ENCODE assay signal across 9 mouse cellular contexts in genomic region chr2:4299593-4299992, GRCm38 (mm10).
DNase-seq lines count a peak whose midpoint lies in the region; ATAC-seq and TF ChIP-seq lines count a peak whose summit lies in the region.
"Had no signal": no experiment of that assay in that cellular context is flagged by ENCODE, and none has a peak within 500 bp of the region (broad histone marks: within the 10 kb centered on the region; RNA-seq: fewer than 3 reads in every experiment).

No protein-coding gene starts in this region.

- no peak for TF ChIP-seq CTCF in C2C12 (IDR thresholded peaks at IDR 0.05; ENCODE audit: control insufficient read depth, insufficient read depth, insufficient read length)
- TF ChIP-seq CTCF in embryonic fibroblast, embryonic 13.5 days (IDR thresholded peaks at IDR 0.05; ENCODE audit: borderline replicate concordance, insufficient read depth, low read length), result no peak

- H3K4me3 ChIP-seq in heart, embryonic 14.5 days (ENCODE audit: control insufficient read depth in 1 of 2, insufficient read depth in 1 of 2, low read depth in 1 of 2, low read length in 2 of 2), result no peak overlapping the region
- no peak overlapping the region for H3K4me3 ChIP-seq in C2C12 (ENCODE audit: insufficient read depth, poor library complexity, severe bottlenecking)
- H3K4me3 ChIP-seq in embryonic fibroblast, embryonic 13.5 days (ENCODE audit: insufficient read depth, low read length), result 0 out of 2 replicates have a peak overlapping the region, but pooled peaks have one; percentile 1
- no peak overlapping the region for H3K4me3 ChIP-seq in midbrain, embryonic 11.5 days (ENCODE audit: low read depth, low read length)

- H3K9ac ChIP-seq in heart, embryonic 14.5 days (ENCODE audit: low read length), result peak overlapping the region; percentile 36; the same call in 1 of the 2 replicates
- no peak overlapping the region for H3K9ac ChIP-seq in midbrain, embryonic 11.5 days (ENCODE audit: low read length)

- DNase-seq in heart, postnatal 25 days (ENCODE audit: low spot score), result no peak
- DNase-seq in midbrain, embryonic 11.5 days (ENCODE audit: low spot score, missing footprints), result peak; percentile 87
- no peak for DNase-seq in right cerebral cortex, postnatal 36 days (ENCODE audit: low spot score in 2 of 2)
- no peak for DNase-seq in frontal cortex, postnatal 14 days (ENCODE audit: low spot score in 2 of 2)
- DNase-seq in right cerebral cortex, adult 18-20 months, result no peak
- DNase-seq: cerebellum, adult 11-12 months had no signal

- intact Hi-C loops in heart, postnatal 25 days (cut with DNase I), result no loop called here

- H3K9me3 ChIP-seq in heart, embryonic 14.5 days (ENCODE audit: control insufficient read depth, low read length), result no peaks in the 10 kb centered on the region
- H3K9me3 ChIP-seq in midbrain, embryonic 11.5 days (ENCODE audit: control insufficient read depth, low read length), result no peaks in the 10 kb centered on the region

- H3K27ac ChIP-seq in heart, embryonic 14.5 days (replicated peaks in 1 of 2; ENCODE audit: control insufficient read depth in 1 of 2, insufficient read depth in 1 of 2, low read depth in 2 of 2, low read length in 2 of 2), result peak overlapping the region; percentile 86 to 91
- peak overlapping the region; percentile 92 for H3K27ac ChIP-seq in embryonic fibroblast, embryonic 13.5 days (ENCODE audit: insufficient read depth, low read length)
- H3K27ac ChIP-seq in midbrain, embryonic 11.5 days (ENCODE audit: low read depth, low read length), result no peak overlapping the region

- H3ac ChIP-seq in C2C12 (ENCODE audit: control insufficient read depth, insufficient read length, low read depth), result peak overlapping the region; percentile 27

- peak overlapping the region; percentile 77 for H3K4me2 ChIP-seq in heart, embryonic 14.5 days (ENCODE audit: low read length)
- no peak overlapping the region for H3K4me2 ChIP-seq in midbrain, embryonic 11.5 days

- no peaks in the 10 kb centered on the region for H3K27me3 ChIP-seq in heart, embryonic 14.5 days (ENCODE audit: control insufficient read depth, insufficient read depth, low read length)
- no peaks in the 10 kb centered on the region for H3K27me3 ChIP-seq in C2C12 (ENCODE audit: control insufficient read depth, insufficient read depth, insufficient read length)
- no peaks in the 10 kb centered on the region for H3K27me3 ChIP-seq in midbrain, embryonic 11.5 days (ENCODE audit: control insufficient read depth, insufficient read depth, low read length)

- H3K4me1 ChIP-seq in heart, embryonic 14.5 days (ENCODE audit: control insufficient read depth in 2 of 2, insufficient read depth in 2 of 2, low read length in 2 of 2), result peaks cover 23 to 30% of the 10 kb centered on the region in 2 experiments
- H3K4me1 ChIP-seq in embryonic fibroblast, embryonic 13.5 days (ENCODE audit: control insufficient read depth, insufficient read depth, low read length), result peaks cover 17% of the 10 kb centered on the region
- peaks cover 20% of the 10 kb centered on the region for H3K4me1 ChIP-seq in midbrain, embryonic 11.5 days (ENCODE audit: control insufficient read depth, insufficient read depth, low read length)

- 62% methylated on average over 12 of the region's 12 CpGs for WGBS in heart, embryonic 14.5 days
- 65% methylated on average over 12 of the region's 12 CpGs for WGBS in midbrain, embryonic 11.5 days

- no peak; the same call in 1 of the 2 replicates for TF ChIP-seq POLR2A in embryonic fibroblast, embryonic 13.5 days (IDR thresholded peaks at IDR 0.05; ENCODE audit: low read depth, low read length)

- H3K36me3 ChIP-seq in heart, embryonic 14.5 days (ENCODE audit: control insufficient read depth, insufficient read depth, low read length), result no peaks in the 10 kb centered on the region
- H3K36me3 ChIP-seq in C2C12 (ENCODE audit: control insufficient read depth, insufficient read depth), result no peaks in the 10 kb centered on the region
- H3K36me3 ChIP-seq in midbrain, embryonic 11.5 days (ENCODE audit: control insufficient read depth, insufficient read depth, low read length), result no peaks in the 10 kb centered on the region

- no peak for ATAC-seq in heart, embryonic 14.5 days (ENCODE audit: insufficient number of reproducible peaks, insufficient read depth, low FRiP score, low read depth)
- ATAC-seq in midbrain, embryonic 11.5 days (ENCODE audit: low FRiP score), result no peak

- H3K79me2 ChIP-seq in C2C12 (ENCODE audit: control insufficient read depth, insufficient read depth), result peaks cover 44% of the 10 kb centered on the region

- H3K79me3 ChIP-seq in C2C12 (ENCODE audit: low read depth), result peaks cover 31% of the 10 kb centered on the region

TF ChIP-seq in C2C12, 6 proteins besides CTCF, POLR2A, EP300 and RAD21:
- TF ChIP-seq CEBPB (IDR thresholded peaks at IDR 0.05; ENCODE audit: low read depth), result no peak
- peak; percentile 50 for TF ChIP-seq USF1 (IDR thresholded peaks at IDR 0.05; ENCODE audit: low read depth)
